Mouse (Mus musculus): Measurements from ENCODE around the gene Pitpna.

Gene Pitpna

DNA sequence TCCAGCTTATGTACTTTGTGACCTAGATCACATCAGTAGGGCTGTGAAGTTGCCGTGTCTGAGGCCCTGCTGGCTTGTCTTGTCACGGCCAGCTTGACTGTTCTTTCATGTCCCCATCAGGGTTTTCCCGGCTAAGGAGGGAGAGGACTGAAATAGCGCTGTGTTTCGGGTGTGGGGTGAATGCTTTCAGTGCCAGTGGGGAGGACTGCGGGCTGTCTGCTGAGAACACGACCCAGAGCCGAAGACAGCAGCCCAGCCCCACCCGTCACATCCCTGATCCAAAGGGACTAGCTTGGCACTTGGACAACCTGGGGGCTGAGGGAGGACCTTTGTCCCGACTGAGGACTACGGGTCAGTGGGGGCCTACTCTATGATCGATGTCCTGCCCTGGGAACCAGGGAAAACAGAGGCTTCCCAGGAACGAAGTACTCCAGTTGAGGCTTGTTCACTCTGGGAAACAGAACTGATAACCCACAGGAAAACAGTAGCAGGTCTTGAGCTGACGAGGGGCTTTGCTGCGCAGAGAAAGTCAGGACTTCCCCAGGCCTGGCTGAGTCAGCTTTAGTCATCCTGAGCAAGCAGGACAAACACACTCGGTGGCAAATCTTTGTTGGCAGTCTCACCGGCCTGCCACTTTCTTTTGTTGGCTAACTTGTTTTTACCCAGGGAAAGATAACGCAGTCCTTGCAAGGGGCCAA, 23.9 kb upstream of the Pitpna start:
- peak; percentile 35 for DNase-seq (ENCODE audit: low spot score)

DNA sequence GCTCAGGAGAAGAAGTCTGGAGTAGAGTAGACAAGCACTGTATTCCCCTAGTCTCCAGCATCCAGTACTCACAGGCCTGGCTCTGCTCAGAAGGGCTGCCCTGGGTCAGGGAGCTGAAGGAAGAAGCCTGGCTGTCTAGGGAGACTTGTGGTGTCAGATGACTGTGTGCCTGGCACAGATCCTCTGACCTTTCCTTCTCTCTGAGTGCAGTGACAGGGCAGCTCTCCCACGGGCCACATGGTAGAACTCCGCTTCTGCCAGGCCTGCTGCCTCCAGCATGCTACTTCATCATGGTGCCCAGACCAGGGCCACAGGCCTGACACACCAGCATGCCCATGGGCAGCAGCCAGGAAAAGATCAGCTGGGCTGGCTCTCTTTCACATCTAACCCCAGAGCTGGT, 22.0 kb upstream of the Pitpna start:
- no peak for DNase-seq (ENCODE audit: low spot score)

DNA sequence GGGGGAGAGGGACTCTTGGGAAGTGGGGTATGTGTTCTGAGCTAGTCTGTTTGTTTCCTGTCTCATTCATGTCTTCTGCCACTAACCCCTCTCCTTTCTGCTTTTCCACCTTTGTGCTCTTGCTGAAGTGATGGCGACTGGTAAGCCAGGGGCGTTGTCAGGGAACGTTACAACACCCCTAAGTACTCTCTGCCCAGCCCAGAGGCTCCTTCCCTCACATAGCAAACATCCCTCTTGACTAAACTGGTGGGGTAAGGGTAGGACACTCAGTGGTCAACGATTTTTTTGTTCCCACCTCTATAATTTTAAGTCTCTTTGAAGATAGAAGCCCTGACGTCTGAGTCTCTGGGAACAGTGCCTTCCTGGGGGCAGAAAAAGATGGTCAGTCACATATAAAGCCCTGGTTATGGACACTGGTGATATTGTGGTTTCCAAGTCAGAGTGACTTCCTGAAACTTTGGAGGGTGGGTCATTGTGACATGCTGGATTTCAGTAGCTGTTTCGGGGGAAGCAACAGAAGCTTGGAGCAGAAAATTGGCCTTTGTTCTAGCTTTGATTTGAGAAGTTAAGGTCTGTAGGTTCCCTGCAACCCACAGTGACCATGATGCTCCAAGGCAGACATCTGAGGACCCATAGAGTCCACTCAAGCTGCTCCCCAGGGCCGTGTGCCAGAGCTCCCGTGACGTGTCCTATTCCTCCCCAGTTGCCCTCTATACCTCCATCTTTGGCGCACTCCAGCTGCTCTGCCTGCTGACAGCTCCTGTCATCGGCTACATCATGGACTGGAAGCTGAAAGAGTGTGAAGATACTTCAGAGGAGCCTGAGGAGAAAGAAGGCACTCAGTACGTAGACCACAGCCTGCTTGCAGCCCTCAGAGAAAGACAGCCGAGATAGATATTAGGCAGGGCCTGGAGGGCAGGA, 21.4 kb upstream of the Pitpna start:
- DNase-seq (ENCODE audit: low spot score) = no peak

DNA sequence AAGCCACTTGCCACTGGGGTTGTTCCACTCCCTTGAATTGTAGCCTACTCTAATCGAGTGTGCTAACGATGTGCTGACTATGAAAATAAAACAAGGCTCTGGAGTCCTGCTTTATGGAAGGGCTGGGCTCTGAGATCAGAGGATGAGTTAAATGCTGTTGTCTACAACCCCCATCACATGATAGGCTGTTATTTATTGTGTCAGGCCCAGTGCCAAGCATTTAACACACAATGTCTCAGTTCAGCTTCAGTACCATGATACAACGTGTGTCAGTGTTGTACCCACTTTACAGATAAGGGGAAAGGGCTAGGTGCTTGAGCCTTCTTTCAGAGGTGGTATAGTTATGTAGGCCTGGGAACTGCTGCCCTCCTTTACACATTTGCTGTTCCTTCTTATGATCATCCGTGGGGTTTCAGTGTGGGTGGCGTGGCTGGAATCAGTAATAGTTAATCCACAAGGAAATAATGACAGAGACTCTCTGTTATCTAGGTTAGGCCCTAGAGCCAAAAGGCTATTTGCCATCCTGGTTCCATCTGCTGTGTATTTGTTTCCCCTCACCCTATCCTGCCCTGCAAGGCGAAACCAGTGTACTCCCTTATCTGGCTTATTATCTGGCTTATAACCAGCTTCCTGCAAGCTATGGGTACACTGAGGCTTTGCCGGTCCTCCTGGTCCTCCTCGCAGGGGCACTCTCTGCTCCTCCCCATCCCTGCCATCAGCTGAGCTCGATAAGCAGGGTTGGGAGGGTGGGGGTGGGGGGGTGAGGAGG, 20.4 kb upstream of the Pitpna start:
- DNase-seq (ENCODE audit: low spot score) = no peak

DNA sequence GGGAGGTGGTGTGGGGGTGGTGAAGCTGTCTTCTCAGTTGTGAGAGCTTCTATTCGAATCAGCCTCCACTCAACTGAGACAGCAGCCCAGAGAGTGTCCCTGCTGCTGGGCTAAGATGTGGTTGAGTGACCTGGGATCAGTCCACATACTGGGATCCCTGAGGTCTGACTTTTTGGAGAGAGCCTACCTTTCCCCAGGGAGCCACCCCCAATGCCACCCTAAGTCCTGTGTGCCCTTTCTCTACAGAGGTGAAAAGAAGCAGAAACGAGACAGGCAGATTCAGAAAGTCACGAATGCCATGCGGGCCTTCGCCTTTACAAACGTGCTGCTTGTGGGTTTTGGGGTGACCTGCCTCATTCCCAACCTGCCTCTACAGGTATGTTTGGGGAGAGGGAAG, 19.8 kb upstream of the Pitpna start:
- no peak for DNase-seq (ENCODE audit: low spot score)

DNA sequence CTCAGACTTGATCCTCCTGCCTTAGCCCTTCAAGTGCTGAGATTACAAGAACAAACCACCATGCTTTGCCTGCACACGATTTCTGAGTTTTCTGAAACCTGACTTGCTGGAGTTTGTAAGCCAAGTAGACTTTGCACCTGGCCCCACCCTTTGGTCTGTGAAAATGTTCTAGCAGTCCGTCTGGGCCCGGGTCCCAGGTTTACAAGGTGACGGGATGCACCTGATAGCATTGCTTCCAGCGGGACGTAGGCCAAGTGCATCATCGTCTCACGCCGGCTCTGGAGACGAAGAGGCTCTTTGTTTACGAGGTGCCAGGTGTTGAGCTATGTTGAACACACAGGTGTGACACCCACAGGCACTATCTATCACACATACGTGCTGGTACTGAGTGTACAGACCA, 18.9 kb upstream of the Pitpna start:
- DNase-seq (ENCODE audit: low spot score) = no peak

DNA sequence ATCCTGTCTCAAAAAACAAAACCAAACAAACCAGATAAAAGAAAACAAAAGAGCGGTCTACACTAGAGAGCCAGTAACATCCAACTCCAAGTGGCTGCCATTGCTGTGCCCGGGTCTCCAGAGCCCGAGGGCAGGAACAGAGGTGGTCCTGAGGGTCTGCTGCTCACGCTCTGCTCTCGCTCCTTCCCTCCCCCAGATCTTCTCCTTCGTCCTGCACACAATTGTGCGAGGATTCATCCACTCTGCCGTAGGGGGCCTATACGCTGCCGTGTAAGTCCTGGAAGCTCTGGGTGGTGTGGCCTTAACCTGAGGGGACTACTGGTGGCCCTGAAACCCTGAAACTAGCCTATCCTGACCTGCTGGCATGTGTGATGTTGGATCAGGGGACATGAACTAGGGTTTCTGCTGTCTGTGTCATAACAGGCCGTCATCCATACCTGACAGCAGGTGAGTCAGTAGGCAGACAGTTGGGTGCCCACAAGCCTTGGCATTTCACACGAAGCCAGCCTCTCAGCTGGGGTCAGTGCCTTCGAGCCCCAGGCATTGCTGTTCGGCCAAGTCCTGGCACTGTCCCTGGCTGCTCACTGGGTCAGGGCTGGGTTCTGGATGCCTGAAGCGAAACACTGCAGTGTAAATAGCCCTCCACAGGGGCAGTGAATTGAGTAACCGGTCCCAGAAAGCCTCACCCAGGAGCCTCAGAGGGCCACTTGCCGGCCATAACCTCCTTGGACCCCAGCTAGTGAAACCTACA, 17.3 kb upstream of the Pitpna start:
- DNase-seq (ENCODE audit: low spot score) = no peak

DNA sequence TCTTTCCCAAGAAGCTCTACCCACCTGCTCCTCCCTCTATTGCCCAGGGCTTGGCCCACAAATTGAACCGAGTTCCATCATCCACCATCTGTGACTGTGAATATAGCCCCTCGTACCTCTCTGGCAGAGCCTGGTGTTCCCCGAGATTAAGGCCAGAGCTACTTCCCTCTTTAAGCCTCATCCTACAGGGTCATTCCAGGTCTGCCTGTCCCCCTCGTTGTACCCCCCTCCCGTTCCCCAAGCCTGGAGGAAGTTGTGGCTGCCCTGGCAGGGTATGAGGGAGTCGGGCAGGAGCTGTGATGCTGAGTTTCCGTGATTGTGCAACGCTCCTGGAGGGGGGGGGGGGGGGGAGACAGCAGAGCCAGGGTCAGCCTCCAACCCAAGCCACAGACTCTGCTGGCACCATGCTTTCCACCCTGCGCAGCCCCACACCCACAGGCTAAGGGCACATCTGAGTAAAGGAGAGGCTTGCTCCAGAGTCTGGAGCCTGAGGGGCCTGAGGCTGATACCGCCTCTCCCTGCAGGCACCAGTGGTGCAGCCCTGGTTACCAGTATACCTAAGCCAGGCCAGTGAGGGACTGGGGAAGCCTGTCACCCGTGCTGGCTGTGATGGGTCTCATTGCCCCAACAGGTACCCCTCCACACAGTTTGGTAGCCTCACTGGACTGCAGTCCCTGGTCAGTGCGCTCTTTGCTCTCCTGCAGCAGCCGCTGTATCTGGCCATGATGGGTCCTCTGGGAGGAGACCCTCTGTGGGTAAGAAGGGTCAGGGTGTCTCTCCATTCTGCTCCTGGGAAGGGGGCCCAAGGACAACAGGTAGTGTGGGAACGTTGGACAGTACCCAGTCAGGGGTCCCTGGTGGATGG, 16.5 kb upstream of the Pitpna start:
- DNase-seq (ENCODE audit: low spot score) = no peak

DNA sequence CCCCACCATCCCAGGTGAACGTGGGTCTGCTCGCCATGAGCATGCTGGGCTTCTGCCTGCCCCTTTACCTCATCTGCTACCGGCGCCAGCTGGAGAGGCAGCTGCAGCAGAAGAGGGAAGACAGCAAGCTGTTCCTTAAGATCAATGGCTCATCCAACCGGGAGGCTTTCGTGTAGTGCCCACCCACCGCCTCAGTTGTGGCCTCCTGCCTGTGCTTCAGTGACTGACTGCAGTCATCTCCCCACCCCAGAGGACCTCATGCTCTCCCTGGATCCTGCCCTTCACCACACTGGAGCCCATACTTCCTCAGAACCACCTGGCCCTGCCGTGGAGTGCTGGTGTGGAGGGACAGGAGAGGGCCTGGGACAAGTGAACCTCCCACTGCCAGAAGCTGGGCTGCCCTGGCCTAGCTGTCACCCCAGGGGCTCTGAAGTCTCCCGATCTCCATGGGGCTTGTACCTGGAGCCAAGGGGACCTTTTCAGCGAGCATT, 15.6 kb upstream of the Pitpna start:
- no peak for DNase-seq (ENCODE audit: low spot score)

DNA sequence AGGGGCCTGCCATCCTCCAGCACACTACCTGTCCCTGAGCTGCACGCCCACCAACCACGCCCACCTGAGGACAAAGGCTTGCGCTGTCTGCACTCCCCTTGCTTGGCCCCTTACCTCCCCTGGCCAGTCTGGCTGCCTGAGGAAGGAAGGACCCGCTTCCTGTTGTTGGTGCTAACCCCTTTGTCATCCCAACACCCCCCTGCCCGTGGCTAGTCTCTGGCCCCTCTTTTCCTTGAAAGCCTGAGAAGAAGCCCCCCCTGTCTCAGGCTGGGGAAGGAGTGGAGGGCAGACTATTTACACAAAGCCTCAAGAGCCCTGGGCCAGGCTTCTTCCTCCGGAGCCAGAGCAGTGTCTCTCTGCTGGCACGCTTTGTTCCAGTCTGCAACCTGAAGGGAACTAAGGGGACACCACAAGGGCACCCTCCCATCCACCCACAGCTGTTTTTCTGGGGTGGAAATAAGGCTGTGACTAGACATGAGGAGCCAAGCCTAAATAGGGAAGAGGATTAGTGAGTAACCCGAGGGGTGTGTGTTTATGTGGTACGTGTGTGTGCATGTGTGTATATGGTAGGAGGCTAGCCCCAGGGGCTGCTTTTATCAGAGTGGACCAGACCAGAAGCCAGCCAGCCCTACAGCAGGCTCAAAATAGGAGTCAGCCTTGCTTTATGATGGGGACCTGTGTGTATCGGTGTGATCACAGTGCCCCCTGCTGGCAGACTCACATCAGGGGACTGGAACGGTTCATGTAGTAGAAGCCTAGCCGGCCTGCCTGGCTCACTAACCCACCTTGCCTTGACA, 14.8 kb upstream of the Pitpna start:
- peak; percentile 92 for DNase-seq (ENCODE audit: low spot score)

DNA sequence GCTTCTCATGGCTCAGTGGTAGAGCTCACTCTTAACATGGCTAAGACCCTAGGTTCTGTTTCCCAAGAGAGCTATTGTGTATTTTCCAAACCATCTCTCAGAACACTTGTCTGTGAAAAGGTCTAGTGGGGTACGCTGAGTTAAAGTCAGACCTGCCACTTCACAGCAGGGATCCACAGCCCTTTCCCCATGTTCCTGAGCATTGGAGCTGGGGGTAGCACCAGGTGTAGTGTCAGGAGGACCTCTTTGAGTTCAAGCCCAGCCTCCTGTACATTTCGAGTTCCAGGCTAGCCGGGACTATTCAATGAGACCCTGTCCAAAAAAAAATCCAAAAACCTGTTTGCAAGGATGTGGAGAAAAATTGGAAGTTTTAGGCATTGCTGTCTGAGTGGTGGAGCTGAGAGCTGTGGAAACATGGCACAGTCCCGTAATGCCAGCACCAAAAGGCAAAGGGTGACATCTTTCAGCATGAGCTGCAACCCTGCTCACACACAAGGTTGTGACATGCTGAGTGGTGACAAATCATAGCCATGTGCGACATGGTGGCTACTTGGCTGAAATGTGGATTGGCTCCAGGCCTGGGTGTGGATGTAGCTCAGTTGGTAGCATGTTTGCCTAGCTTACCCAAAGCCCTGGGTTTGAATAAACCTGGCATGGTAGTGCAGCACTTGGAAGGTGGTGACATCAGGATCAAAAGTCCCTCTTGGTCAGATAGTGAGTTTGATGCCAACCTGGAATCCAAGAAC, 13.3 kb upstream of the Pitpna start:
- no peak for DNase-seq (ENCODE audit: low spot score)

DNA sequence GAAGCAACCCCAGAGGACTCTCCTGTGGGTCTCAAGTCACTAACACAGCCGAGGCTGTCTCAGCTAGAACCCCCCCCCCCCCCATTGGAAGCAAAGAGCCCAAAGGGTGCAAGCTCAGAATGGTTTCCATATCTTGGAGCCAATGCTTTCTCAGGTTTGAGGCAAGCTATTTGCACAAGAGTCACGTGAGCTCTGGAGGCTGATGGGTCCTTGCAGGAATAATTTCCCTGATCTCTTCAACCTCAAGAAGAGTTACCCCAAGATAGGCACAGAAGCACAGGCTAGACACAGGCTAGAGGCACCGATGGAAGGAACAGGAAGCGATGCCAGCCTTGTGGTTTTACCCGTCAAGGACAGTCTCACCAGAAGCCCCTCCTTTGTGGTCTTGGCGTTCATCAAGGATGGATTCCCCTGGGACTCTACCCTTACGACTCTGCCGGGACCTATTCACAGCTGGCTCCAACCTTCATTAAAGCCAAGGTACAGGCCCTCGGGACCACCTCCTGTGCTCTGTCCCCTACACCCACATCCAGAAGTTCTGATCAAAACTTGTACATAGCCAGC, 12.3 kb upstream of the Pitpna start:
- DNase-seq (ENCODE audit: low spot score) = no peak

DNA sequence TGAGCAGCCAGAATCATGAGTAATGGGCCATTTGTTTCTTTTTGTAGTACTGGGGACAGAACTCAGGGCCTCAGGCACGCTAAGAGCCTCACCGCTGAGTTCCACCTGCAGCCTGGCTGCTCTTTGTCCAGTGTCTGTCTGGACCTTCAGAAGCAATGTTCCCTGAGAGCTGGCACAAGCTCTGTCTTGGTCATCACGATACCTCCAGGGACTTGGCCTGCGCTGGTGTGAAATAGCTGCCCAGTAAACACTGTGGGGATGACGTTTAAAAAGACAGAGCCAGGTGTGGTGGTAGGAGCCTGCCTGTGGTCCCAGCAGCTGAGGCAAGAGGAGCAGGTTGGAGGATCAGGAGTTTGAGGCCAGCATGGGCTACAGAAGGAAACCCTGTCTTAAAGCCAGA, 9.3 kb upstream of the Pitpna start:
- no peak for DNase-seq (ENCODE audit: low spot score)

DNA sequence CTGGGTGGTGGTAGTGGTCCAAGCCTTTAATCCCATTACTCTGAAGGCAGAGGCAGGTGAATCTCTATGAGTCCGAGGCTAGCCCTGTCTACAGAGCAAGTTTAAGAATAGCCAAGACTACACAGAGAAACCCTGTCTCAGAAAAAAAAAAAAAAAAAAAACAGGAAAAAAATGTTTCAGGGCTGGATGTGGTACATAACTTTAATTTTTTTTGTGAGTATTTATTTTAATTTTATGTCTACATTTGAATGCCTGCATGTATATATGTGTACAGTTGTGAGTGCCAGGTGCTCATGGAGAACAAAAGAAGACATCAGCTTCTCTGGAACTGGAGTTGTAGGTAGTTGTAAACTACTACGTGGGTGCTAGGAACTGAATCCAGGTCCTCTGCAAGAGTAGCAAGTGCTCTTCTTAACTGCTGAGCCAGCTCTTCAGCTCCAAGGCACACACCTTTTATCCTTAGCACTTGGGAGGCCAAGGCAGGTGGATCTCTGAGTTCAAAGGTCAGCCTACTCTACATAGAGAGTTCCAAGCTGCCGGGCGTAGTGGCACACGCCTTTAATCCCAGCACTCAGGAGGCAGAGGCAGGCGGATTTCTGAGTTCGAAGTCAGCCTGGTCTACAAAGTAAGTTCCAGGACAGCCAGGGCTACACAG, 6.3 kb upstream of the Pitpna start:
- no peak for DNase-seq (ENCODE audit: low spot score)

DNA sequence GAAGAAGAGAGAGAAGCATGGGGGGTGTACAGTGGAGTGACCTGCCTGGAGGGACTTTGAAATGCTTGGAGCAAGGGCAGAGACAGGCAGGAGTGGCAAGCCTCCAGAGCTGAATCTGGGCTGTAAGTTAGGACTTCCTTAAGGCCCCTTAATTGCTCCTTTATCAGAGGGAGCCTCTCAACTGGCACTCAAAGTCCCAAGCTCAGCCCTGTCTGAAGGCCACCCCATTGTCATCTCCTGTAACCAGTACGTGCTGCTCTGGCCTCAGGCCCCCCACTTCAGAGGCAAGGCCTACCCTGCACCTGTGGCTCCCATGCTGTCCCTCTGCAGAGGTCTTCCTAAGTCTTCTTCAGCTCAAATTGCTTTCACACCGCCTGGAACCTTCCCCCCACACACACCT, 4.4 kb upstream of the Pitpna start:
- no peak for DNase-seq (ENCODE audit: low spot score)

DNA sequence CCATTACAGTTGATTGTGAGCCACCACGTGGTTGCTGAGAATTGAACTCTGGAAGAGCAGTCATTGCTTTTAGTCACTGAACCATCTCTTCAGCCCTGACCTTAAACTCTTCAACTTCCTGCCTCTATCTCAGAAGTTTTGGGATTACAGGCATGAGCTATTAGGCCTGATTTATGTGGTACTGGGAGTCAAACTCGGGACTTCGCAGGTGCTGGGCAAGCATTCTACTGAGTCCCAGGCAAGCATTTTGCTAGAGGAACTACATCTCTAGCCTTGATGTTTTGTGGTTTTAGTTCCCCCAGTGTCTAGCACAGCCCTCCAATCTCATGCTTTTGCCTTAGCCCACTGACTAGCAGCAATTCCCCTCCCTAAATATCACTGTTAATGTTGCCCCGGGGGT, 2.8 kb upstream of the Pitpna start:
- DNase-seq (ENCODE audit: low spot score) = no peak

DNA sequence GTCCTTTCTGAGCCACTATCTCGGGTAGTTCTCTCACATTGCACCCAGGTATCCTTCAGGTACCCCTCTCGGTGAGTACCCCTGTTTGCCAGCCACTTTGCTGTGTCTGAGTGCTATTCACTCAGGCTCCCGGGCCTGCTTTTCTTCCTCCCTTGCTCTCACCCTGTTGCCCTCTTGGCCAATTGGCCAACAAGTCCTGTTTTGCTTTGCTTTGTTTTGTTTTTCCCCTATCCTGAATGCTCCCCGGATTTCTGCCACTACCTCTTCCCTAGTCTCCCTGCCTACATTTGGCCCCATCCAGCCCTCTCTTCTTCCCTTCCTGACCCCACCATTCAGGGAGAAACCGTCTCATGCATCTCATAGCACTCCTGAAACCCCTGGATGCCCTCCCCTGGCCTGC, 1.9 kb upstream of the Pitpna start:
- no peak for DNase-seq (ENCODE audit: low spot score)

DNA sequence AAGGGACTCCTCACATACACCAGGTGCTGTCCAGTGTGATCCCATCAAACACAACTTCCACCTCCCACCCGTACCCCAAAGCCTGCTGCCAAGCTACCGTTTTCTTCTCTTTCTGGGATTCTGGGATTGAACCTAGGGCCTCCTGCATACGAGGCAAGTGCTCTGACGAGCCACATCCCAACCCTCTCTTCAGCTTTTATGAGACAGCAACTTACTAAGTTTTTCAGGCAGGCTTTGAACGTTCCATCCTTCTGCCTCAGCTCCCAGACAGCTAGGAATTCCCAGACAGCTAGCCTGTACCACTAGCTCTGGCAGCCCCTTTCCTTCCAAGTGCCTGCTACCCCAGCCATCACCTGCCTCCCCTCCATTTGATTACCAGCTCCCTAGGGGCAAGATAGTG, 934 bp upstream of the Pitpna start:
- no peak for DNase-seq (ENCODE audit: low spot score)
